Mouse (Mus musculus): ENCODE results near the gene Mgst1. TPM values are rescaled to one million over a fixed set of nuclear protein-coding genes. Genes with fewer than 3 reads are reported as not detected.

Gene Mgst1
- polyA plus RNA-seq, 1 experiment from 2014 or later = 185 TPM

DNA sequence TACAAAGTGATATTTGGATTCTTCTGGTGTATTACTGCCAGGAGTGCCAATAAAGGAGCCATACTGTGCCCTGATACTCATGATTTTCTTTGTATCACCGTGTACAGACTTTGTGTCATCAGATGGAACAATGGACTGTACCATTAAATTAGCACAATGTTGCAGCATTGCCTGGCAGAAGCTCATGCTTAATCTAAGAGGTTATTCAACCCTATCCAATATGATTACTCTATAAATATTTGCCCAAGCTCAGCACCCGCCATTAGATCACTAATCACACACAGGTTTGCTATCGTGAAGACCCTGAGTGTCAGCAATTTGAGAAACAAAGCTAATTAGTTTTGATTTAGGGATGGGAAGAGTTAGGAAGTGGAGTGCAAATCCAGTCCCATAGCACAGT lies 9.6 kb upstream of the Mgst1 start:
- no peak overlapping the region for H3K4me2 ChIP-seq (ENCODE audit: low read depth, low read length)
- H3K4me3 ChIP-seq (ENCODE audit: low read depth, low read length) = no peak overlapping the region
- H3K9ac ChIP-seq (ENCODE audit: low read depth, low read length) = no peak overlapping the region
- H3K4me1 ChIP-seq (ENCODE audit: control insufficient read depth, insufficient read depth, low read length) = no peaks in the 10 kb centered on the region
- no peak overlapping the region for H3K27ac ChIP-seq (replicated peaks; ENCODE audit: low read depth, low read length)
- H3K27me3 ChIP-seq (replicated peaks; ENCODE audit: control insufficient read depth, insufficient read depth, low read length) = no peaks in the 10 kb centered on the region
- WGBS = 66% methylated on average over 3 of the region's 3 CpGs
- no peaks in the 10 kb centered on the region for H3K9me3 ChIP-seq (ENCODE audit: control insufficient read depth, low read length)
- DNase-seq (ENCODE audit: low spot score) (no peak), ATAC-seq (ENCODE audit: low read depth) (no peak)
- H3K36me3 ChIP-seq (ENCODE audit: control insufficient read depth, insufficient read depth, low read length) = no peaks in the 10 kb centered on the region

DNA sequence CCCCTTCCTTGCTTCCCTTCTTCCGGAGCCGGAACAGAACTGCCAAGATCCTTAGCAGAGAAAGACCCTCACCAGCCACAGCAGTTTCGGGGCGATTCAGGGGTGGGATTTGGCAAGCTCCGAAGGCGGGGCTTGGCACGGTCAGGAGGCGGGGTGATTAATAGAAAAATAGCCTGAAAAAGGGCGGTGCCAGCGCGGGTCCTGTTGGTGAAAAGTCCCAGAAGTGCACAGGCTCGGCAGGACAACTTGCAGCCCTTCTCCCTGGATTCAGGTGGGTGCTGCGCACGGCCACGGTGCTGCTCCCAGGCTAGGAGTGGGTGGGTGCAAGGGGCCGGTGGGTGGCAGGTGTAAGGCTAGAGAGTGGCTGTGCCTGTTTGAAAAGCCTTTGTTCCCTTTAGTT lies 220 bp downstream of the Mgst1 start:
- Histone ChIP-seq H3K4me3 (ENCODE audit: low read depth, low read length) (peak overlapping the region; percentile 45), H3K9me3 (ENCODE audit: control insufficient read depth, low read length) (no peaks in the 10 kb centered on the region), H3K27ac (replicated peaks; ENCODE audit: low read depth, low read length) (peak overlapping the region; percentile 63), H3K36me3 (ENCODE audit: control insufficient read depth, insufficient read depth, low read length) (no peaks in the 10 kb centered on the region), H3K27me3 (replicated peaks; ENCODE audit: control insufficient read depth, insufficient read depth, low read length) (no peaks in the 10 kb centered on the region), H3K9ac (ENCODE audit: low read depth, low read length) (peak overlapping the region; percentile 56), H3K4me1 (ENCODE audit: control insufficient read depth, insufficient read depth, low read length) (peaks cover 15% of the 10 kb centered on the region), H3K4me2 (ENCODE audit: low read depth, low read length) (peak overlapping the region; percentile 69)
- under 1% methylated on average over 15 of the region's 16 CpGs for WGBS
- DNase-seq (ENCODE audit: low spot score) = peak; percentile 79
- peak; percentile 83 for ATAC-seq (ENCODE audit: low read depth)

DNA sequence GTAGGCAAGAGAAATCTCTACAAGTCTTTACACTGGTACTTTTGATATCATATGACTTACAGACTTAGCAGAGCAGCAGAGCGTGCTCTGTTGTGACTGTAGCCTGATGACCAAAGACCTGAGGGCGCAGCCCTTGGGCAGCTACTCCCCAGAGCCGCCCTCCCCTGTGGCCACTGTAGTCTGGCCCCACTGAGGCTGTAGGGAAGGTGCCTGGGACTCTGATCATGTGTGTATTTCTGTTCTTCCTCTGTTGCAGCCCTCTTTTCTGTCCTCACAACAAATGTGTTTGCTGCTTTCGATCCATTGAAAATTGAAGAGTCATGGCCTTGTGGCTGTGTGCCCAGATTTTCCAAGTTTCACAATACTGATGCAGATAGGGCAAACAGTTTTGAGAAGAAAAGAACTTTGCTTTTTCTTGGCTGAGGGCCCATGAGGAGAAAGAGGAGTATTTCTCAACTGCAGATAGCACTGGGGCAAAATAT lies 1.0 kb downstream of the Mgst1 start:
- H3K4me1 ChIP-seq (ENCODE audit: control insufficient read depth, insufficient read depth, low read length) = peaks cover 15% of the 10 kb centered on the region
- H3K27me3 ChIP-seq (replicated peaks; ENCODE audit: control insufficient read depth, insufficient read depth, low read length) = no peaks in the 10 kb centered on the region
- DNase-seq (ENCODE audit: low spot score) (peak; percentile 81), ATAC-seq (ENCODE audit: low read depth) (peak; percentile 27; the same call in 1 of the 2 replicates)
- no peaks in the 10 kb centered on the region for H3K36me3 ChIP-seq (ENCODE audit: control insufficient read depth, insufficient read depth, low read length)
- H3K4me2 ChIP-seq (ENCODE audit: low read depth, low read length) = peak overlapping the region; percentile 69
- 49% methylated on average over 4 of the region's 4 CpGs for WGBS
- H3K9me3 ChIP-seq (ENCODE audit: control insufficient read depth, low read length) = no peaks in the 10 kb centered on the region
- H3K27ac ChIP-seq (replicated peaks; ENCODE audit: low read depth, low read length) = peak overlapping the region; percentile 63
- H3K4me3 ChIP-seq (ENCODE audit: low read depth, low read length) = peak overlapping the region; percentile 45
- H3K9ac ChIP-seq (ENCODE audit: low read depth, low read length) = peak overlapping the region; percentile 56

DNA sequence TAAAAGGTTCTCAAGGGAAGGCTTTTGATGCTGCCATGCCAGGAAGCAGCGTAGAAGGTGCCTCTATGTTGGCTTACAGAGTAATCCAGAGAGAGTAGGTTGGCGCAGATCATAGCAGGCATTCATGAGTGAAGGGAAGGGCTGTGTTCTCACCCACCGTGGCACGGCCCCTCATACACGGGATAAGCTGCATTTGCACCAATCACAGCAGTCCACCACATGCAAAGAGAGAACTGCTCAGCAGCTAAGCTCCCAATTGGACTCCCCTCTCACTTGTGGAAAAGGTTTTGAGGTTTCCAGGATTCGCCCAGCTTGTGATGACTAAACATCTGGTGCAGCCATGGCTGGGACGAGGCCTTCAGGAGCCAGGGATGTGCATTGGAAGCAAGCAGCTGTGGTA lies 2.5 kb downstream of the Mgst1 start:
- peaks cover 15% of the 10 kb centered on the region for H3K4me1 ChIP-seq (ENCODE audit: control insufficient read depth, insufficient read depth, low read length)
- WGBS = 80% methylated on average over 7 of the region's 7 CpGs
- no peak overlapping the region for H3K9ac ChIP-seq (ENCODE audit: low read depth, low read length)
- H3K27ac ChIP-seq (replicated peaks; ENCODE audit: low read depth, low read length) = no peak overlapping the region
- H3K9me3 ChIP-seq (ENCODE audit: control insufficient read depth, low read length) = no peaks in the 10 kb centered on the region
- H3K27me3 ChIP-seq (replicated peaks; ENCODE audit: control insufficient read depth, insufficient read depth, low read length) = no peaks in the 10 kb centered on the region
- H3K36me3 ChIP-seq (ENCODE audit: control insufficient read depth, insufficient read depth, low read length) = no peaks in the 10 kb centered on the region
- DNase-seq (ENCODE audit: low spot score) = no peak
- H3K4me3 ChIP-seq (ENCODE audit: low read depth, low read length) = no peak overlapping the region
- ATAC-seq (ENCODE audit: low read depth) = no peak
- H3K4me2 ChIP-seq (ENCODE audit: low read depth, low read length) = peak overlapping the region; percentile 69; the same call in 1 of the 2 replicates

DNA sequence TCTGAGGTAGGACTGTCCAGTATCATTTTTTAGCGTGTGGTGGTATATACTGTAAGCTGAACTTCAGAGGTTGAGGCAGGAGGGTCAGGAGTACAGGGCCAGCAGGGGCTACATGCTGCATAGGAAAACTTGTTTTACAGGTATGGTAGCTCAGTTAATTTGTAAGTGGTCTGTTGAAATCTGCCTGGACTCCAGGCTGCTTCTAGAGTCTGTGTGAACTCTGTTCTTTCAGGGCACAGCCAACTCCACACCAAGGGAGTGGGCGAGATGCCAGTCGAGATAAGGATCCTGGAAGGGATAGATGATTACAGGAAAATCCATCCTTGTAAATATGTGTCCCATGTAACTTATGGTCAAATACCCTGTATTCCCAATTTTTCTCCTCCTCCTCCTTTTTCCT lies 3.3 kb downstream of the Mgst1 start:
- H3K4me2 ChIP-seq (ENCODE audit: low read depth, low read length) = peak overlapping the region; percentile 69; the same call in 1 of the 2 replicates
- no peak overlapping the region for H3K4me3 ChIP-seq (ENCODE audit: low read depth, low read length)
- no peak overlapping the region for H3K27ac ChIP-seq (replicated peaks; ENCODE audit: low read depth, low read length)

DNA sequence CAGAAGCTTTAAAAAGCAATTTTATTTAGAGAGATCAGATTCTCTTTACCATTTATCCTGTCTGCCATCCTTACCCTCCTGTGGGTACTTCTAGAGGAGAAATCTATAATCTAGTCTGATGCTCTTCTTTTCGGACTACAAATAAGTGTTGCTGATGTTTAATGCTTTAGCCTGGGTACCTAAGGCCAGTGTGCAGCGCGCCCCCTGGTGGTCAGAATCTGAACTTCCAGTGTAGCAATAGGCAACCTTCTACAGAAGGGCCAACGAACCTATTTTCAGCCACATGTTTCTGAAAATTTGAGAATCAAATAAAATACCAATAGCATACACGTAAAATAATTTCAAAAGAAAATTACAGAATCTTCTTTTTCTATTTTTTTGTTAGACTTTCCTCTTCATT lies 13.0 kb downstream of the Mgst1 start:
- 25% methylated on average over 5 of the region's 5 CpGs for WGBS
- Histone ChIP-seq H3K27me3 (replicated peaks; ENCODE audit: control insufficient read depth, insufficient read depth, low read length) (no peaks in the 10 kb centered on the region), H3K27ac (replicated peaks; ENCODE audit: low read depth, low read length) (no peak overlapping the region), H3K4me1 (ENCODE audit: control insufficient read depth, insufficient read depth, low read length) (no peaks in the 10 kb centered on the region), H3K9me3 (ENCODE audit: control insufficient read depth, low read length) (peaks cover 6% of the 10 kb centered on the region; the same call in 1 of the 2 replicates), H3K9ac (ENCODE audit: low read depth, low read length) (no peak overlapping the region), H3K36me3 (ENCODE audit: control insufficient read depth, insufficient read depth, low read length) (peaks cover 8% of the 10 kb centered on the region; the same call in 1 of the 2 replicates), H3K4me2 (ENCODE audit: low read depth, low read length) (no peak overlapping the region), H3K4me3 (ENCODE audit: low read depth, low read length) (no peak overlapping the region)
- ATAC-seq (ENCODE audit: low read depth) (no peak), DNase-seq (ENCODE audit: low spot score) (peak; percentile 47)

More for the DNA sequence above, 3.3 kb downstream of the Mgst1 start:
- no peaks in the 10 kb centered on the region for H3K36me3 ChIP-seq (ENCODE audit: control insufficient read depth, insufficient read depth, low read length)
- ATAC-seq (ENCODE audit: low read depth) (no peak), DNase-seq (ENCODE audit: low spot score) (peak; percentile 20)
- WGBS = 64% methylated on average over 3 of the region's 3 CpGs
- H3K4me1 ChIP-seq (ENCODE audit: control insufficient read depth, insufficient read depth, low read length) = peaks cover 15% of the 10 kb centered on the region
- no peaks in the 10 kb centered on the region for H3K9me3 ChIP-seq (ENCODE audit: control insufficient read depth, low read length)
- H3K9ac ChIP-seq (ENCODE audit: low read depth, low read length) = no peak overlapping the region
- H3K27me3 ChIP-seq (replicated peaks; ENCODE audit: control insufficient read depth, insufficient read depth, low read length) = no peaks in the 10 kb centered on the region

DNA sequence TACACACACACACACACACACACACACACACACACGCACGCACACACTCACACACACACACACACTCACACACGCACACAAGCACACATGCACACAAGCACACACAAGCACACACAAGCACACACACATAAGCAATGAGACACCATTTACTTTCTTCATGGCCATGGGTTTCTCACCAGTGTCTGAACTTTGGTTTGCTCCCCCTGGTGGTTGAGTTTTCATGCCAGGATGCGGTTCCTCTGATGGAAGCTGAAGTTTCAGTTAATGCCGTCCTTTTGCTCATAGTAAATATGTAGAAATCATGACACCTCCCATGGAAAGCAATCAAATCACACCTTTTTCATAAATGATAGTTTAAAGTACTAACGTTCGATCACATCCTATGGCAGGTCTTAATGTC lies 23.8 kb downstream of the Mgst1 start:
- Histone ChIP-seq H3K9ac (ENCODE audit: low read depth, low read length) (no peak overlapping the region), H3K36me3 (ENCODE audit: control insufficient read depth, insufficient read depth, low read length) (no peaks in the 10 kb centered on the region), H3K27ac (replicated peaks; ENCODE audit: low read depth, low read length) (no peak overlapping the region), H3K4me1 (ENCODE audit: control insufficient read depth, insufficient read depth, low read length) (no peaks in the 10 kb centered on the region), H3K4me2 (ENCODE audit: low read depth, low read length) (no peak overlapping the region), H3K27me3 (replicated peaks; ENCODE audit: control insufficient read depth, insufficient read depth, low read length) (no peaks in the 10 kb centered on the region), H3K4me3 (ENCODE audit: low read depth, low read length) (no peak overlapping the region), H3K9me3 (ENCODE audit: control insufficient read depth, low read length) (no peaks in the 10 kb centered on the region)
- ATAC-seq (ENCODE audit: low read depth) = 0 out of 2 replicates have a peak, but pooled peaks have one; percentile 18
- peak; percentile 45 for DNase-seq (ENCODE audit: low spot score)
- 77% methylated on average over 7 of the region's 7 CpGs for WGBS

DNA sequence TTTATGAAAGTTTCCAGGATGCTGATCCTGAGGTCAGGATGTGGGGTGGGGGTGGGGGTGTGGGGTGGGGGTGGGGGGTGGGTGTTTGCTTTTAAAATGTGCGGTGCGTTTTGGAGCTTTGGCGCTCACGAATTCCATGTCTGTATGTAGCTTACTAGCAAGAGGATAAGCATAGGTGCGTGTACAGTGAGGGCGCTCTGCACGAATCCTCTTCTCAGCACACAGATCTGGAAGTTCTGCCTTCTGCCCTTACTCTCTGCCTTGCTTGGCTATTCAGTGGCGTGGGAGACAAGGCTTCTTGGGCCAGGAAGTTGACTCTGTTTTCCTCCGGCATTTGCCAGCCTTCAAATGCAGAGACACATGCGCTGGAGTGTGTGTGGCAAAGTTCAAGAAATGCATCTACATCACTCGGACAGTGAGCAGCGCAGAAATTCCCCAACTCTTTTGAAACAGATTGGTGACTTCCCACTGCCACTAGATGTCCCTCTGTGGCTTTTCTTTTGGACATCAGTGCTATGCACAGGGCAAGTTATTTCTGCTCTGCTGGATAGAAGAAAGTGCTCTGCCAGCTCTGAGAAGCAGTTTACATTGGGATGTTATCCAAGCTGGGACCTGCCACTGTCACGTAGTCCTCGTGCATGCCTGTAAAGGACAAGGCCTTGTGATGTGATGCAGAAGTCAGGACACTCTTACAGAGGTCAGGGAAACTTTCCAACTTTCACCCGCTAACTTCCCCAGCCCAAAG lies 31.5 kb downstream of the Mgst1 start:
- no peaks in the 10 kb centered on the region for H3K36me3 ChIP-seq (ENCODE audit: control insufficient read depth, insufficient read depth, low read length)
- no peak overlapping the region for H3K9ac ChIP-seq (ENCODE audit: low read depth, low read length)
- no peaks in the 10 kb centered on the region for H3K4me1 ChIP-seq (ENCODE audit: control insufficient read depth, insufficient read depth, low read length)
- no peaks in the 10 kb centered on the region for H3K27me3 ChIP-seq (replicated peaks; ENCODE audit: control insufficient read depth, insufficient read depth, low read length)
- H3K9me3 ChIP-seq (ENCODE audit: control insufficient read depth, low read length) = no peaks in the 10 kb centered on the region
- no peak overlapping the region for H3K4me2 ChIP-seq (ENCODE audit: low read depth, low read length)
- DNase-seq (ENCODE audit: low spot score) (peak; percentile 74), ATAC-seq (ENCODE audit: low read depth) (peak; percentile 55)
- WGBS = 66% methylated on average over 15 of the region's 15 CpGs
- no peak overlapping the region for H3K27ac ChIP-seq (replicated peaks; ENCODE audit: low read depth, low read length)
- no peak overlapping the region for H3K4me3 ChIP-seq (ENCODE audit: low read depth, low read length)
